Comparison of ENCODE assay signal across 8 mouse cellular contexts in the genomic region with DNA sequence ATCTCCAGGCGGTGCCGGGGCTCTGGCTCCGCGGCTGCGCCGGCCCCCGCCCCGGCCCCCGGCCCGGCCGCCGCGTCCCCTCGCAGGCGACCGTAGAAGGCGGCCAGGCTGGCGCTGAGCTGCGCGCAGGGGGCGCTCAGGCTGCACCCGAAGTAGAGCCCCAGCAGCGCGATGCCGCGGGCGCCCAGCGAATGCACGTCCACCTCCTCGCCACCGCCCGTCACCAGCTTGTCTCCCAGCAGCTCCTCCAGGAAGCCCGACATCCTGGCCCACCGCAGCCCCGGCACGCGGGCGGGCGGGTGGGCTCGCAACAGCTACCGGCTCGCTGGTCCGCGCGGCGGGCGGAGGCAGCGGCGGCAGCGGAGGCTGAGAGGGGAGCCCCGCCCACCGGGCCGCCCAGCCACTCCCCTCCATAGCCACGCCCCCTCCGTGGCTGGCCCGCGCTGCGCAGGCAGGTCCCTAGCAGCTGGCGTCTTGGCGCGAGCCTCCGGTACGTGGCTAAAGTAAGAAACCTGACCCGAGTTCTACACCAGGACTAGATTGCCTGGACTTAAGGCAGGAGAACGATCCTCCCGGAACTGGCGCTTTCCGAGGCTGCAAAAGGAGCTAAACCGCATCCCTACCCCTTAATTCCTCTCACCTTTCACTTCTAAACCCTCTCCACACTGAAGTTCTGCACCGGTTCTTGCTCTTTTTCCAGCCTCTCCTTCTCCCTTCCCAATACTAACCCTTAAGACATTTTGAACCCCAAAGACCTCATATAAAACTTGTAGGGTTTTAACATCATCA. TPM values are rescaled to one million over a fixed set of nuclear protein-coding genes. Genes with fewer than 3 reads are reported as not detected.
DNase-seq lines count a peak whose midpoint lies in the region.

A gene (minus strand): TSS at position 343 of the 789 bp plus-strand sequence.

- peak; percentile 94 for DNase-seq in Muller cell, postnatal 12 days (ENCODE audit: inconsistent ontology term)
- peak; percentile 92 for DNase-seq in cerebellum, adult 8-10 months
- DNase-seq in forelimb bud, embryonic 11.5 days (ENCODE audit: low read depth, low spot score) = peak; percentile 91
- DNase-seq in hindbrain, embryonic 10.5 days (ENCODE audit: low spot score) = peak; percentile 90
- DNase-seq in layer of hippocampus, postnatal 14 days (ENCODE audit: low spot score in 2 of 2) = peak; percentile 70 to 76
- peak; percentile 95 for DNase-seq in lung, postnatal 36 days
- peak; percentile 94 for DNase-seq in retina, embryonic 14.5 days (ENCODE audit: low spot score)
- peak; percentile 98 for DNase-seq in thymus, postnatal 4 days

- under 1% methylated on average over 70 of the region's 70 CpGs for WGBS in hindbrain, embryonic 10.5 days

- H3K36me3 ChIP-seq in hindbrain, embryonic 10.5 days = no peaks in the 10 kb centered on the region

- H3K9me3 ChIP-seq in hindbrain, embryonic 10.5 days = no peaks in the 10 kb centered on the region

- peak within 1 kb of the TSS; percentile 69 for H3K4me3 ChIP-seq in hindbrain, embryonic 10.5 days

- H3K4me1 ChIP-seq in hindbrain, embryonic 10.5 days (replicated peaks) = peaks cover 45% of the 10 kb centered on the region

- 0 out of 2 replicates have a peak, but pooled peaks cover 8% of the 10 kb centered on the region for H3K27me3 ChIP-seq in hindbrain, embryonic 10.5 days (ENCODE audit: insufficient read depth, poor library complexity, severe bottlenecking)

- H3K27ac ChIP-seq in hindbrain, embryonic 10.5 days = peak within 1 kb of the TSS; percentile 93

RNA-seq across cellular contexts. Expression of the gene that starts here (rescaled TPM):
- 45.3 and 46.6 TPM in 2 replicates for polyA plus RNA-seq in hindbrain, embryonic 10.5 days (2016; fragmentation: Nextera tagmentation; extraction: Ambion mirVana)
- 10 to 100 TPM; 14.1 to 18.5 TPM for total RNA-seq in layer of hippocampus, postnatal 14 days (2021)

Comparison
In these comparisons a context has a peak if more than half of its experiments do, and no peak if none do; other contexts are left out.
1. Peak in every context shown above with its lines: DNase-seq, H3K4me3 ChIP-seq and H3K27ac ChIP-seq.